Mouse (Mus musculus): ENCODE measurements around the gene Gm7029.
A peak's percentile ranks its signal among the peaks of the same experiment; 100 is the strongest.

Gm7029 gene

GRCm38 (mm10) chr17:33913905-33914304, 40.3 kb downstream of the Gm7029 start:
- no peak for DNase-seq (ENCODE audit: low spot score)

GRCm38 (mm10) chr17:33914969-33915391, 41.3 kb downstream of the Gm7029 start:
- no peak for DNase-seq (ENCODE audit: low spot score)

- peak; percentile 93 for DNase-seq (ENCODE audit: low spot score)
Observed at GRCm38 (mm10) chr17:33915671-33916250, 42.1 kb downstream of the Gm7029 start, which contains the start of the genes Tapbp and Zbtb22. Gene Tapbp, plus strand, starts transcription at chr17:33915899. Gene Zbtb22, plus strand, starts transcription at chr17:33915904.

GRCm38 (mm10) chr17:33916294-33916693, 42.7 kb downstream of the Gm7029 start:
- no peak for DNase-seq (ENCODE audit: low spot score)

DNA sequence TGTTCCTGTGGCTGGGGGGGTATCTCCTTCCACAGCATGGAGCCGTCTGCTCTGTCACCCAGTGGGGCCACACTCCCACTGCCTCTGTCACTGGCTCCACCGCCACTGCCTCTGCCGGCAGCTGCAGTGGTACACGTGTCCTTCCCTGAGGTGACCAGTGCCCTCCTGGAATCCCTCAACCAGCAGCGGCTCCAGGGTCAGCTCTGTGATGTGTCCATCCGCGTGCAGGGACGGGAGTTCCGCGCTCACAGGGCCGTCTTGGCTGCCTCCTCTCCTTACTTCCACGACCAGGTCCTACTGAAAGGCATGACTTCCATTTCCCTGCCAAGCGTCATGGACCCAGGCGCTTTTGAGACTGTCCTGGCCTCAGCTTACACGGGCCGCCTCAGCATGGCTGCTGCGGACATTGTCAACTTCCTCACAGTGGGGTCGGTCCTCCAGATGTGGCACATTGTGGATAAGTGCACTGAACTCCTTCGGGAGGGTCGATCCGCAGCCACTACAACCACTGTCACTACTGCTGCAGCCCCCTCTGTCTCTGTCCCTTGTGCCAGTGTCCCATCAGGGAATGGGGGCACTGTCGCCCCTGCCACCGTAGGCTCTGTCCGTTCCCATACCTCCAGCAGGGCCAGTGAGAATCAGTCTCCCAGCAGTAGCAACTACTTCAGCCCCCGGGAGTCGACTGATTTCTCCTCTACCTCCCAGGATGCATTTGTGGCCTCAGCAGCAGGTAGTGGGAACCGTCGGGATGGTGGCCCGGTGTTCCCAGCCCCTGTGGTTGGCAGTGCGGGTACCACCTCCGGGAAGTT, 43.4 kb downstream of the Gm7029 start:
- no peak for DNase-seq (ENCODE audit: low spot score)

DNA sequence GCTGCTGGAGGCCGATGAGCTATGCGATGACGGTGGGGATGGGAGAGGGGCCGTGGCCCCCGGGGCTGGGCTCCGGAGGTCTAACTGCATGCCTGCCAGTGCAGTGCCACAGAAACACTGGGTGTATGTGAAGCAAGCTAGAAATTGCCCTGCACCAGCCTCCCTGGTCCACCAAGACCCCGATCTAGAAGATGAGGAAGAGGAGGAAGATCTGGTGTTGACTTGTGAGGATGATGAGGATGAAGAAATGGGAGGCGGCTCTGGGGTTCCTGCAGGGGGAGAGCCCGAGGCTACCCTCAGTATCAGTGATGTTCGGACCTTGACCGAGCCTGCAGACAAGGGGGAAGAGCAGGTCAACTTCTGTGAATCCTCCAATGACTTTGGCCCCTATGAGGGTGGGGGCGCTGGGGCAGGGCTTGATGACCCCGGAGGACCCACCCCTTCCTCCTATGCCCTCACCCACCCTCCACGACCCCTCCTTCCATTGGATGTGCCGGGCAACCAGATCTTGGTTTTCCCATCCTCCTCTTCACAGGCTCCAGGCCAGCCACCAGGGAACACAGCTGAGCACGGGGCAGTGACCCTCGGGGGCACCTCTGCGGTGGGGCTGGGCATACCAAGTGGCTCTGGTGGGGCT, 44.1 kb downstream of the Gm7029 start:
- DNase-seq (ENCODE audit: low spot score), result no peak

- DNase-seq (ENCODE audit: low spot score), result no peak
Observed at GRCm38 (mm10) chr17:33918293-33919203, 44.9 kb downstream of the Gm7029 start.

GRCm38 (mm10) chr17:33919351-33920281, 46.0 kb downstream of the Gm7029 start:
- no peak for DNase-seq (ENCODE audit: low spot score)

DNA sequence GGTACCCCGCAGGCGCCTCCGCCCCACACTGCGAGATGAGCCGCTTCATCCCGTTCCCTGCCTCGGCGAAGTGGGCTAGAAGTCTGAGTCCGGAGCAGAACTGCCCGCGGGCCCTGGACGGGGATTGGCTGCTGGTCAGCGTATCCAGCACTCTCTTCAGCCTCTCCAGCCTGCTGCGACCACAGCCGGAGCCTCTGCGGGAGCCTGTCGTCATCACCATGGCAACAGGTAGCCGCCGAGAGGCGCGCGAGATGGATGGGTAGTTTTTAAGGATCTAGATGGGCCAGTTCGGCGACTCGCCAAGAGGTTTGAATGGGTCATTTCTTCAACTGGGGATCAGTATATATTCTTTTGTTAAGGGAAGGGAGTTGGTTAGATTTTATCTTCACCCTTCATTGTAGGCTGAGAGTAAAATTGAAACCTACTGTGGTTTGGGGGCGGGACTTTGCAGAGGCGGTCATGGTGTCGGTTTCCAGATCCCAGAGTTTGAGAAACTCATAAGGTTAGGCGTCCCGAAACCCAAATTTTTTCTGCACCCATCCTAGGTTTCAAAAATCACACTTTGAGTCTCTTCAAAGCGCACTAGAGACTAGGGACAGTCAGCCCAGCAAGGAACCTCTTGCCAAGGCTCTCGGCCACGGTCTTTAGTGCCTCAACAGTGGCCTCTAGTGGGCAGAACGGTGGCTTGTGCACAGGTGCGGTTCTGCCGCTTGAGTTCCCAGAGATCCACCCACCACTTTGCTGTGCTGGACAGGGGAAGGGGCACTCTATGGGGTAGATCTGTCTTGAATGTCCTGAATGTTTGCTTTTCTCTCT, 46.9 kb downstream of the Gm7029 start:
- DNase-seq (ENCODE audit: low spot score), result no peak

GRCm38 (mm10) chr17:33921361-33921760, 47.7 kb downstream of the Gm7029 start:
- no peak for DNase-seq (ENCODE audit: low spot score)
